Mouse (Mus musculus): ENCODE measurements at regions not wholly inside any gene's neighbourhood (a gene's known extent, or its start where the extent isn't known, plus 50 kb on each side); places are given as distances from the start of the nearest gene placed in this dataset.
A peak's percentile ranks its signal among the peaks of the same experiment; 100 is the strongest.

- Histone ChIP-seq H3K4me2 (replicated peaks) (no peak overlapping the region), H3K4me1 (peaks cover 7% of the 10 kb centered on the region), H3K4me3 (no peak overlapping the region), H3K27ac (replicated peaks) (no peak overlapping the region), H3K9ac (replicated peaks) (no peak overlapping the region), H3K36me3 (no peaks in the 10 kb centered on the region), H3K27me3 (no peaks in the 10 kb centered on the region), H3K9me3 (no peaks in the 10 kb centered on the region)
- 16% methylated on average over 1 of the region's 1 CpGs for WGBS
- ATAC-seq (replicated peaks) = no peak
Observed at GRCm38 (mm10) chr13:110450526-110450925, 55.7 kb downstream of the Plk2 start.

- H3K4me3 ChIP-seq = no peak overlapping the region
- H3K4me1 ChIP-seq = peaks cover 7% of the 10 kb centered on the region
- H3K36me3 ChIP-seq = no peaks in the 10 kb centered on the region
- no peak for ATAC-seq (replicated peaks)
- H3K4me2 ChIP-seq (replicated peaks) = no peak overlapping the region
- no peak overlapping the region for H3K9ac ChIP-seq (replicated peaks)
- H3K27me3 ChIP-seq = no peaks in the 10 kb centered on the region
- no peaks in the 10 kb centered on the region for H3K9me3 ChIP-seq
- H3K27ac ChIP-seq (replicated peaks) = no peak overlapping the region
- 29% methylated on average over 6 of the region's 6 CpGs for WGBS
Observed at GRCm38 (mm10) chr13:110452009-110452525, 57.2 kb downstream of the Plk2 start.

GRCm38 (mm10) chr13:110455085-110455484, 60.2 kb downstream of the Plk2 start:
- peak; percentile 55 for ATAC-seq (replicated peaks)
- WGBS = 48% methylated on average over 4 of the region's 4 CpGs
- no peak overlapping the region for H3K4me3 ChIP-seq
- no peaks in the 10 kb centered on the region for H3K36me3 ChIP-seq
- H3K4me2 ChIP-seq (replicated peaks) = no peak overlapping the region
- no peak overlapping the region for H3K27ac ChIP-seq (replicated peaks)
- peaks cover 7% of the 10 kb centered on the region for H3K4me1 ChIP-seq
- no peak overlapping the region for H3K9ac ChIP-seq (replicated peaks)
- no peaks in the 10 kb centered on the region for H3K9me3 ChIP-seq
- H3K27me3 ChIP-seq = no peaks in the 10 kb centered on the region

- H3K9me3 ChIP-seq = no peaks in the 10 kb centered on the region
- H3K4me2 ChIP-seq (replicated peaks) = no peak overlapping the region
- no peak overlapping the region for H3K27ac ChIP-seq (replicated peaks)
- 88% methylated on average over 5 of the region's 5 CpGs for WGBS
- H3K9ac ChIP-seq (replicated peaks) = no peak overlapping the region
- no peaks in the 10 kb centered on the region for H3K27me3 ChIP-seq
- peaks cover 7% of the 10 kb centered on the region for H3K4me1 ChIP-seq
- H3K36me3 ChIP-seq = no peaks in the 10 kb centered on the region
- H3K4me3 ChIP-seq = no peak overlapping the region
- ATAC-seq (replicated peaks) = peak; percentile 26; the same call in 1 of the 2 replicates
Observed at GRCm38 (mm10) chr13:110455569-110456196, 60.8 kb downstream of the Plk2 start.

- ATAC-seq (replicated peaks) = no peak
- Histone ChIP-seq H3K27me3 (no peaks in the 10 kb centered on the region), H3K36me3 (no peaks in the 10 kb centered on the region), H3K27ac (replicated peaks) (no peak overlapping the region), H3K4me3 (no peak overlapping the region), H3K4me2 (replicated peaks) (no peak overlapping the region), H3K9ac (replicated peaks) (no peak overlapping the region), H3K9me3 (no peaks in the 10 kb centered on the region), H3K4me1 (peaks cover 7% of the 10 kb centered on the region)
- 70% methylated on average over 4 of the region's 4 CpGs for WGBS
Observed at GRCm38 (mm10) chr13:110458701-110459100, 63.9 kb downstream of the Plk2 start.

GRCm38 (mm10) chr13:110461581-110461980, 66.7 kb downstream of the Plk2 start:
- H3K27ac ChIP-seq (replicated peaks) = no peak overlapping the region
- no peaks in the 10 kb centered on the region for H3K4me1 ChIP-seq
- ATAC-seq (replicated peaks) = no peak
- no peaks in the 10 kb centered on the region for H3K36me3 ChIP-seq
- no peaks in the 10 kb centered on the region for H3K9me3 ChIP-seq
- H3K27me3 ChIP-seq = no peaks in the 10 kb centered on the region
- H3K9ac ChIP-seq (replicated peaks) = no peak overlapping the region
- WGBS = 55% methylated on average over 13 of the region's 13 CpGs
- H3K4me3 ChIP-seq = no peak overlapping the region
- no peak overlapping the region for H3K4me2 ChIP-seq (replicated peaks)

- no peak for ATAC-seq (replicated peaks)
- WGBS = 75% methylated on average over 4 of the region's 4 CpGs
- H3K4me2 ChIP-seq (replicated peaks) = no peak overlapping the region
Observed at GRCm38 (mm10) chr13:110471526-110471925, 76.7 kb downstream of the Plk2 start.

GRCm38 (mm10) chr13:110477709-110478108, 82.9 kb downstream of the Plk2 start:
- Histone ChIP-seq H3K27me3 (no peaks in the 10 kb centered on the region), H3K4me1 (no peaks in the 10 kb centered on the region), H3K36me3 (no peaks in the 10 kb centered on the region), H3K4me2 (replicated peaks) (no peak overlapping the region), H3K27ac (replicated peaks) (no peak overlapping the region), H3K9ac (replicated peaks) (no peak overlapping the region), H3K9me3 (no peaks in the 10 kb centered on the region), H3K4me3 (no peak overlapping the region)
- WGBS = 91% methylated on average over 5 of the region's 5 CpGs
- ATAC-seq (replicated peaks) = no peak

More at GRCm38 (mm10) chr13:110471526-110471925, 76.7 kb downstream of the Plk2 start:
- Histone ChIP-seq H3K36me3 (no peaks in the 10 kb centered on the region), H3K4me1 (no peaks in the 10 kb centered on the region), H3K4me3 (no peak overlapping the region), H3K27me3 (no peaks in the 10 kb centered on the region), H3K9me3 (no peaks in the 10 kb centered on the region), H3K27ac (replicated peaks) (no peak overlapping the region), H3K9ac (replicated peaks) (no peak overlapping the region)

GRCm38 (mm10) chr13:110484358-110484940, 89.6 kb downstream of the Plk2 start:
- Histone ChIP-seq H3K4me3 (no peak overlapping the region), H3K4me1 (no peaks in the 10 kb centered on the region), H3K9ac (replicated peaks) (no peak overlapping the region), H3K4me2 (replicated peaks) (no peak overlapping the region), H3K27me3 (no peaks in the 10 kb centered on the region), H3K9me3 (no peaks in the 10 kb centered on the region), H3K36me3 (no peaks in the 10 kb centered on the region), H3K27ac (replicated peaks) (no peak overlapping the region)
- 95% methylated on average over 5 of the region's 6 CpGs for WGBS
- ATAC-seq (replicated peaks) = no peak

- no peak overlapping the region for H3K9ac ChIP-seq (replicated peaks)
- no peaks in the 10 kb centered on the region for H3K4me1 ChIP-seq
- 91% methylated on average over 1 of the region's 1 CpGs for WGBS
- H3K27me3 ChIP-seq = no peaks in the 10 kb centered on the region
- no peak overlapping the region for H3K4me2 ChIP-seq (replicated peaks)
- H3K27ac ChIP-seq (replicated peaks) = no peak overlapping the region
- H3K9me3 ChIP-seq = no peaks in the 10 kb centered on the region
- ATAC-seq (replicated peaks) = no peak
- no peak overlapping the region for H3K4me3 ChIP-seq
- H3K36me3 ChIP-seq = no peaks in the 10 kb centered on the region
Observed at GRCm38 (mm10) chr13:110485515-110485914, 90.7 kb downstream of the Plk2 start.

- peaks cover 11% of the 10 kb centered on the region for H3K4me1 ChIP-seq
- H3K4me3 ChIP-seq = no peak overlapping the region
- no peak for ATAC-seq (replicated peaks)
- WGBS = 66% methylated on average over 2 of the region's 2 CpGs
- no peaks in the 10 kb centered on the region for H3K27me3 ChIP-seq
- no peaks in the 10 kb centered on the region for H3K9me3 ChIP-seq
- H3K27ac ChIP-seq (replicated peaks) = no peak overlapping the region
- H3K4me2 ChIP-seq (replicated peaks) = no peak overlapping the region
- no peaks in the 10 kb centered on the region for H3K36me3 ChIP-seq
- H3K9ac ChIP-seq (replicated peaks) = no peak overlapping the region
Observed at GRCm38 (mm10) chr13:110490166-110490565, 95.3 kb downstream of the Plk2 start.

- Histone ChIP-seq H3K4me3 (0 out of 2 replicates have a peak overlapping the region, but pooled peaks have one; percentile 9), H3K27me3 (no peaks in the 10 kb centered on the region), H3K9ac (replicated peaks) (peak overlapping the region; percentile 18), H3K9me3 (no peaks in the 10 kb centered on the region), H3K27ac (replicated peaks) (peak overlapping the region; percentile 65), H3K36me3 (no peaks in the 10 kb centered on the region), H3K4me2 (replicated peaks) (peak overlapping the region; percentile 36), H3K4me1 (peaks cover 11% of the 10 kb centered on the region)
- WGBS = 15% methylated on average over 9 of the region's 9 CpGs
- peak; percentile 93 for ATAC-seq (replicated peaks)
Observed at GRCm38 (mm10) chr13:110492296-110493001, 97.6 kb downstream of the Plk2 start.
